Mouse (Mus musculus): ENCODE data around the gene Tango6. TPM values are rescaled to one million over a fixed set of nuclear protein-coding genes. Genes with fewer than 3 reads are reported as not detected.

Gene Tango6
- total and polyA plus RNA-seq, 3 experiments = 2.9 to 6.4 (median 4.5) TPM

DNA sequence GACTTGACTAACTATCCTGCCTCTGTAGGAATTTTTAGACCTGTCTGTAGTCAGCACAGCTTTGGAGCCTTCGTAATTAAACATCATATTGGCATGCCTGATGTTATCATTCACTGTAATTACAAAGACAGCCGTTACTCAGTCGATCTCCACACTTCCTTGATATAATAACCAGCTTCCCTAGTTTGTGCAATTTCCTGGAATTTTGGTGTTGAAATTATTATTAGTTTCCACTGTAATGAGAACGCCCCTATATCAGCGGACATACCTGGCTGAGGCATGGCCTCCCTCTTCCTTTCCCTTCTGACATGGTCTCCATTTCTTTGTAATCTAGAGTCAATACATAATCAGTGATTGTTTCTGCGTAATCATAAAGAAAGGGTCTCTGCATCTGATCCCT, 89.2 kb downstream of the Tango6 start:
- peaks cover 0 to 11% of the 10 kb centered on the region in 2 experiments for H3K36me3 ChIP-seq (replicated peaks in 1 of 2; ENCODE audit: control insufficient read depth in 1 of 2, insufficient read depth in 1 of 2, low read length in 1 of 2)
- H3K9me3 ChIP-seq (replicated peaks; ENCODE audit: low read length) = no peaks in the 10 kb centered on the region
- TF ChIP-seq ZMIZ1 (IDR thresholded peaks at IDR 0.05; ENCODE audit: low read depth, low read length) (no peak), CTCF (conservative IDR thresholded peaks at IDR 0.05 in 1 of 2, IDR thresholded peaks at IDR 0.05 in 1 of 2; ENCODE audit: low read depth in 2 of 2, low read length in 2 of 2) (no peak)
- H3K9ac ChIP-seq (ENCODE audit: insufficient read depth, low read depth) = no peak overlapping the region
- no peak overlapping the region for H3K27ac ChIP-seq (ENCODE audit: insufficient read depth, low read depth)
- H3K4me2 ChIP-seq (ENCODE audit: insufficient read depth, low read depth, poor library complexity, severe bottlenecking) = no peak overlapping the region
- no peak overlapping the region for H3K4me3 ChIP-seq (replicated peaks in 1 of 3; ENCODE audit: low read depth in 2 of 3, low read length in 2 of 3, poor library complexity in 1 of 3)
- no peaks in the 10 kb centered on the region for H3K79me2 ChIP-seq (replicated peaks; ENCODE audit: control insufficient read depth, extremely low read depth, insufficient read depth, poor library complexity, severe bottlenecking)
- DNase-seq (ENCODE audit: extremely low read depth) = no peak
- 0 out of 4 replicates have a peak, but pooled peaks cover 0 to 5% of the 10 kb centered on the region in 2 experiments for H3K4me1 ChIP-seq (ENCODE audit: control insufficient read depth in 1 of 2, insufficient read depth in 2 of 2)
- no peaks in the 10 kb centered on the region for H3K27me3 ChIP-seq (replicated peaks)
- in situ Hi-C loops (cut with MboI; ENCODE audit: low pct_ligation_motif_present, low pct_unique_long_range_greater_than_20kb, low sequenced_read_pairs) (no loop called here), dilution Hi-C loops (cut with MboI; ENCODE audit: extremely low pct_ligation_motif_present, extremely low pct_unique_long_range_greater_than_20kb, low sequenced_read_pairs) (no loop called here)

DNA sequence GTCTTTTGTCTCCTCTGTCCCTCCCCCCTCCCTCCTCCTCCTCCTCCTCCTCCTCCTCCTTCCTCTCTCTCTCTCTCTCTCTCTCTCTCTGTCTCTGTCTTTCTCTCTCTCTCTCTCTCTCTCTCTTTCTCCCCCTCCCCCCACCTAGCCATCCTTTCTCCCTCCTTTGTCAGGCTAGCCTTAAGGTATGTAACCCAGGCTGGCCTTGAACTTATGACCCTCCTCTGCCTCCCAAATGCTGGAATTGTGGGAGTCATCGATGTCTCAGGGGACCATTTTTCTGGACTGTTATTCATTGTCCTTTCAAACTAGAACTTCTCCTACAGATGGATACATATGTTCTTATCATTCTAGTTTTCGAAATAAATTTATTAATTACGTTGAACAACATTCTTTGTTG, 89.6 kb downstream of the Tango6 start:
- Histone ChIP-seq H3K27ac (ENCODE audit: insufficient read depth, low read depth) (no peak overlapping the region), H3K36me3 (replicated peaks in 1 of 2; ENCODE audit: control insufficient read depth in 1 of 2, insufficient read depth in 1 of 2, low read length in 1 of 2) (peaks cover 0 to 13% of the 10 kb centered on the region in 2 experiments), H3K4me1 (ENCODE audit: control insufficient read depth in 1 of 2, insufficient read depth in 2 of 2) (0 out of 4 replicates have a peak, but pooled peaks cover 0 to 5% of the 10 kb centered on the region in 2 experiments), H3K4me2 (ENCODE audit: insufficient read depth, low read depth, poor library complexity, severe bottlenecking) (no peak overlapping the region), H3K9me3 (replicated peaks; ENCODE audit: low read length) (no peaks in the 10 kb centered on the region), H3K79me2 (replicated peaks; ENCODE audit: control insufficient read depth, extremely low read depth, insufficient read depth, poor library complexity, severe bottlenecking) (no peaks in the 10 kb centered on the region), H3K9ac (ENCODE audit: insufficient read depth, low read depth) (no peak overlapping the region), H3K27me3 (replicated peaks) (no peaks in the 10 kb centered on the region), H3K4me3 (replicated peaks in 1 of 3; ENCODE audit: low read depth in 2 of 3, low read length in 2 of 3, poor library complexity in 1 of 3) (no peak overlapping the region)
- DNase-seq (ENCODE audit: extremely low read depth) = no peak
- in situ Hi-C loops (cut with MboI; ENCODE audit: low pct_ligation_motif_present, low pct_unique_long_range_greater_than_20kb, low sequenced_read_pairs) = no loop called here
- TF ChIP-seq CHD1 (IDR thresholded peaks at IDR 0.05; ENCODE audit: low read depth, low read length) = no peak
- TF ChIP-seq MAFK (IDR thresholded peaks at IDR 0.05; ENCODE audit: insufficient replicate concordance, low read length) = no peak
- TF ChIP-seq MAX (IDR thresholded peaks at IDR 0.05; ENCODE audit: low read length) = no peak
- TF ChIP-seq SIN3A (IDR thresholded peaks at IDR 0.05; ENCODE audit: low read length) = no peak
- TF ChIP-seq ZKSCAN1 (IDR thresholded peaks at IDR 0.05; ENCODE audit: borderline replicate concordance, low read depth, low read length) = no peak
- no peak for TF ChIP-seq TCF12 (IDR thresholded peaks at IDR 0.05; ENCODE audit: low read depth, low read length)
- TF ChIP-seq KAT2A (IDR thresholded peaks at IDR 0.05; ENCODE audit: insufficient replicate concordance, low read length) = no peak
- no peak for TF ChIP-seq UBTF (IDR thresholded peaks at IDR 0.05; ENCODE audit: low read depth, low read length)
- TF ChIP-seq EP300 (IDR thresholded peaks at IDR 0.05; ENCODE audit: low read length) = no peak
- no peak for TF ChIP-seq MXI1 (IDR thresholded peaks at IDR 0.05; ENCODE audit: low read depth, low read length)
- TF ChIP-seq RAD21 (IDR thresholded peaks at IDR 0.05; ENCODE audit: low read depth, low read length) = no peak
- TF ChIP-seq POLR2AphosphoS2 (IDR thresholded peaks at IDR 0.05; ENCODE audit: low read depth, low read length) = no peak
- TF ChIP-seq JUND (conservative IDR thresholded peaks at IDR 0.05; ENCODE audit: low read depth, low read length) = no peak
- TF ChIP-seq RCOR1 (conservative IDR thresholded peaks at IDR 0.05; ENCODE audit: low read depth, low read length) = no peak
- TF ChIP-seq BHLHE40 (IDR thresholded peaks at IDR 0.05; ENCODE audit: low read depth, low read length) = no peak
- no peak for TF ChIP-seq SMC3 (IDR thresholded peaks at IDR 0.05; ENCODE audit: low read depth, low read length)
- dilution Hi-C loops (cut with MboI; ENCODE audit: extremely low pct_ligation_motif_present, extremely low pct_unique_long_range_greater_than_20kb, low sequenced_read_pairs) = no loop called here

Data from CH12.LX (cell line).